Mouse (Mus musculus): ENCODE measurements around the gene Acer2. TPM values are rescaled to one million over a fixed set of nuclear protein-coding genes. Genes with fewer than 3 reads are reported as not detected.

Gene Acer2
- polyA plus RNA-seq, 1 experiment = 20.8 TPM

DNA sequence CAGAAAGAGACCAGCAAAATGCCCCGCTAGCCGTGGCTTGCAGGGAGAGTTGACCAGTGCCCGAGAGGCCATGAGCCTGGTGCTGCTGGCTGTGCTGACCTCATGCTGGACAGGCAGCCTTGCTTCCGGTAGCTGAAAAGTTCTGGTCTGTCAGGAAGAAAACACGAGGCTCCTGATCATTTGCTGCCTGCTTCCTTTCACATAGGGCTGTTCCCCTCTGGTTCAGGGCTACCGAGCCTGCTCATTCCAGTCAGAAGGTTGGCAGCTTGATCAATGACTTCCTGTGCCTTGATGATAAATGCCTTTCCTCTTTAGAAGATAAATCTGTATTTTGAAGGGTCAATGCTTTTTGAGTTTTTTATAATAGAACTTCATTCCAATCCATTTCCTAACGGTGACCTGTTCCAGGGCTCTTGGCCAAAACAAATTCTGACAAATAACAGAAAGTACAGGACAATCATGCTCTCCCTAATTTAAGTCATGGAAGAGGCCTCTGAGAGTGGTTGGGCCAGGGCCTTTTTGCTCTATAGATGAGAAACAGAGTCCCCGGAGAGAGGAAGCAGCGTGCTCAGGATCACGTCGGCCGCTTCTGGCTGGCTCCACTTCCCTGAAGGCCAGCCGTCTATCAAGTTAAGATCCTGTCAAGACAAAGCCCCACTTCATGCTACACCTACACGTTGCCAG lies 24.7 kb downstream of the Acer2 start:
- Histone ChIP-seq H3K27ac (ENCODE audit: insufficient read depth, low read length) (no peak overlapping the region), H3K27me3 (ENCODE audit: control insufficient read depth, insufficient read depth, low read length, poor library complexity, severe bottlenecking) (no peaks in the 10 kb centered on the region), H3K36me3 (ENCODE audit: control insufficient read depth, insufficient read depth, low read length, poor library complexity, severe bottlenecking) (no peaks in the 10 kb centered on the region), H3K4me1 (ENCODE audit: control insufficient read depth, insufficient read depth, low read length) (peaks cover 1% of the 10 kb centered on the region), H3K9me3 (replicated peaks; ENCODE audit: control insufficient read depth, insufficient read depth, low read length, poor library complexity, severe bottlenecking) (no peaks in the 10 kb centered on the region), H3K4me3 (ENCODE audit: low read depth, low read length) (no peak overlapping the region), H3K9ac (ENCODE audit: low read depth, poor library complexity, severe bottlenecking) (no peak overlapping the region)
- TF ChIP-seq EP300 (IDR thresholded peaks at IDR 0.05; ENCODE audit: insufficient read depth, low read depth, low read length) = no peak
- TF ChIP-seq POLR2A (IDR thresholded peaks at IDR 0.05; ENCODE audit: insufficient read depth, low read length) = no peak
- no peak for TF ChIP-seq CTCF (IDR thresholded peaks at IDR 0.05; ENCODE audit: low read depth, low read length)

DNA sequence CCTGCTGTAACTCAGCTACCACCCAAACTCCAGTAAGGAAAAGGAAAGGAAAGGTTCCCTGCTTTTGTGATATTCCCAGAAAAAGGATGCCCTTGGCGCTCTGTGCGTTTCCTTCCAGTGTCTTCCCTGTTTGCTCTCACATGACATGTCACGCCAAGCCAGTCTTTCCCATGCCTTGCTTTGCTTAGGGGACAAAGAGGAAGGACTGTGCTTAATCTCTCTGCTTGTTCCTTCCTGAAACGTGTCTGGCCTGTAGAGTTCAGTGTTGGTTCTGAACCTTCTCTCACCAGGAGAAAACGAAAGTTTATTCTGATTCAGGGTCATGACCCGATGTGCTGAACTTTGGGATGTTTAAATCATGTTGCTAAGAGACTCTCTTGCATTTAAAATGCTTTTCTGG lies 28.2 kb downstream of the Acer2 start:
- H3K27me3 ChIP-seq (ENCODE audit: control insufficient read depth, insufficient read depth, low read length, poor library complexity, severe bottlenecking) = no peaks in the 10 kb centered on the region
- H3K9ac ChIP-seq (ENCODE audit: low read depth, poor library complexity, severe bottlenecking) = no peak overlapping the region
- peaks cover 1% of the 10 kb centered on the region for H3K4me1 ChIP-seq (ENCODE audit: control insufficient read depth, insufficient read depth, low read length)
- H3K4me3 ChIP-seq (ENCODE audit: low read depth, low read length) = no peak overlapping the region
- H3K27ac ChIP-seq (ENCODE audit: insufficient read depth, low read length) = no peak overlapping the region
- H3K9me3 ChIP-seq (replicated peaks; ENCODE audit: control insufficient read depth, insufficient read depth, low read length, poor library complexity, severe bottlenecking) = no peaks in the 10 kb centered on the region
- TF ChIP-seq EP300 (IDR thresholded peaks at IDR 0.05; ENCODE audit: insufficient read depth, low read depth, low read length) = no peak
- TF ChIP-seq POLR2A (IDR thresholded peaks at IDR 0.05; ENCODE audit: insufficient read depth, low read length) = no peak
- TF ChIP-seq CTCF (IDR thresholded peaks at IDR 0.05; ENCODE audit: low read depth, low read length) = no peak
- no peaks in the 10 kb centered on the region for H3K36me3 ChIP-seq (ENCODE audit: control insufficient read depth, insufficient read depth, low read length, poor library complexity, severe bottlenecking)

DNA sequence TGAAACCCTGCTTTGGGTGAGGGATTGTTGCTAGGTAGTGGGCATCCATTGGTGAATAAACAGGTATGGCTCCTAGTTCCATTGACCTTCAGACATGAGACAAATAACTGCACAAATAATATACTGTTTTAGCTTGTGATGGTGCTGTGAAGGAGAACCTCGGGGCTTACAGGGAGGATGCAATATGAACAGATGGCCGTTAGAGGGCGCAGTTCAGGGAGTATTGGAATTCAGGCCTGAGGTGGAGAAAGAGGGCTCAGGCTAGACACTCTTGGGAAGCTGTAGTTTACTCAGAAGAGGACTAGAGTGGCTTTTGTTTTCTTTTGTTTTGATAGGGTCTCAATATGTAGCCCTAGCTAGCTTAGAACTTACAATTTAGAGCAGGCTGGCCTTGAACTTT lies 30.8 kb downstream of the Acer2 start:
- TF ChIP-seq EP300 (IDR thresholded peaks at IDR 0.05; ENCODE audit: insufficient read depth, low read depth, low read length) (no peak), CTCF (IDR thresholded peaks at IDR 0.05; ENCODE audit: low read depth, low read length) (peak; percentile 64), POLR2A (IDR thresholded peaks at IDR 0.05; ENCODE audit: insufficient read depth, low read length) (no peak)
- Histone ChIP-seq H3K9ac (ENCODE audit: low read depth, poor library complexity, severe bottlenecking) (no peak overlapping the region), H3K4me3 (ENCODE audit: low read depth, low read length) (no peak overlapping the region), H3K36me3 (ENCODE audit: control insufficient read depth, insufficient read depth, low read length, poor library complexity, severe bottlenecking) (no peaks in the 10 kb centered on the region), H3K9me3 (replicated peaks; ENCODE audit: control insufficient read depth, insufficient read depth, low read length, poor library complexity, severe bottlenecking) (no peaks in the 10 kb centered on the region), H3K27me3 (ENCODE audit: control insufficient read depth, insufficient read depth, low read length, poor library complexity, severe bottlenecking) (no peaks in the 10 kb centered on the region), H3K27ac (ENCODE audit: insufficient read depth, low read length) (no peak overlapping the region), H3K4me1 (ENCODE audit: control insufficient read depth, insufficient read depth, low read length) (peaks cover 1% of the 10 kb centered on the region)

DNA sequence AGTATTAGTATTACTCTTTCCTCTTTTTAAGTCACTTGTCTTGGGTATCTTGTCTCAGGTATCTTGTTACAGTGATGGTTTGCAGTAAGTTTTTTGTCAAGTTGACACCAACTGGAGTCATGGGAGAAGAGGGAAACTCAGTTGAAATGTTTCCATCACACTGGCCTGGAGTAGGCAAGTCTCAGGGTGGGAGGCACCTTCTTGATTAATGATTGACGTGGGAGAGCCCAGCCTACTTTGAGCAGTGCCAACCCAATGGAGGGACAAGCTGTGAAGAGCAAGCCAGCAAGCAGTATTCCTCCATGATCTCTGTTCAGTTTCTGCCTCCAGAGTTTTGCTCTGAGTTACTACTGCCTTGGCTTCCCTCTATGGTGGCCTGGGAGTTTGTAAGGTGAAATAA lies 31.7 kb downstream of the Acer2 start:
- Histone ChIP-seq H3K27ac (ENCODE audit: insufficient read depth, low read length) (no peak overlapping the region), H3K9me3 (replicated peaks; ENCODE audit: control insufficient read depth, insufficient read depth, low read length, poor library complexity, severe bottlenecking) (no peaks in the 10 kb centered on the region), H3K27me3 (ENCODE audit: control insufficient read depth, insufficient read depth, low read length, poor library complexity, severe bottlenecking) (no peaks in the 10 kb centered on the region), H3K4me3 (ENCODE audit: low read depth, low read length) (no peak overlapping the region), H3K4me1 (ENCODE audit: control insufficient read depth, insufficient read depth, low read length) (peaks cover 4% of the 10 kb centered on the region), H3K9ac (ENCODE audit: low read depth, poor library complexity, severe bottlenecking) (no peak overlapping the region), H3K36me3 (ENCODE audit: control insufficient read depth, insufficient read depth, low read length, poor library complexity, severe bottlenecking) (no peaks in the 10 kb centered on the region)
- no peak for TF ChIP-seq CTCF (IDR thresholded peaks at IDR 0.05; ENCODE audit: low read depth, low read length)

DNA sequence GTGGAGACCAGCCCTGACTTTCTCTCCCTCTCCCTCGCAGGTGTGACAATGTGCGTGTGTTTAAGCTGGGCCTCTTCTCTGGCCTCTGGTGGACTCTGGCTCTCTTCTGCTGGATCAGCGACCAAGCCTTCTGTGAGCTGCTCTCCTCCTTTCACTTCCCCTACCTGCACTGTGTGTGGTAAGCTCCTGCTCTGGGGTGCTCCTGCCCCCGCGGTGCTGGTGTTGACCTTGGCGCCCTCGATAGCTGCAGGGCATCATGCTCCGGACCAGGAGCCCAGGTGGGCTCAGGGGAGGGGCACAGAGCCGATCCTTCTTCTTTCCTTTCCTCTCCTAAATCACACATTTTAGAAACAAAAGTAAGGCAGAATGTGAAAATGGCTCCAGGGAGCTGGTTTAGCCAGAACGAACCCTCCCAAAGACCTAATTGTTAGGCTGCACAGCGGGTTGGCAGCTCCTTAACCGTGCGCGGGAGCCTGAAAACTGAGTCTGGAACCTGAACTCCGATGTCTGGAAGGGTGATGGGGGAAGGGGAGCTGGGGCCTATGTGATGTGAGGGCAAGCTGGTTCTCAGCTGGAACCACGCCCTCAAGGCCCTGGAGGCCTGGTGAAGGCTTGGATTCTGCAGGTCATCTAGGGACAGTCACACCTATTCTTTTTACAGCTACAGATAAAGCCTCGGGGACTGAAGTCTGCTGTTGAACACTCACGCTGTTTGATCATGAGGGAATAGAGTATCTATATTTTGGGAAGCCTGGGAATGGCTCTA lies 37.6 kb downstream of the Acer2 start:
- no peaks in the 10 kb centered on the region for H3K9me3 ChIP-seq (replicated peaks; ENCODE audit: control insufficient read depth, insufficient read depth, low read length, poor library complexity, severe bottlenecking)
- TF ChIP-seq CTCF (IDR thresholded peaks at IDR 0.05; ENCODE audit: low read depth, low read length) (no peak), POLR2A (IDR thresholded peaks at IDR 0.05; ENCODE audit: insufficient read depth, low read length) (no peak), EP300 (IDR thresholded peaks at IDR 0.05; ENCODE audit: insufficient read depth, low read depth, low read length) (peak; percentile 27; the same call in 1 of the 2 replicates)
- H3K36me3 ChIP-seq (ENCODE audit: control insufficient read depth, insufficient read depth, low read length, poor library complexity, severe bottlenecking) = no peaks in the 10 kb centered on the region
- peak overlapping the region; percentile 78 for H3K27ac ChIP-seq (ENCODE audit: insufficient read depth, low read length)
- H3K27me3 ChIP-seq (ENCODE audit: control insufficient read depth, insufficient read depth, low read length, poor library complexity, severe bottlenecking) = no peaks in the 10 kb centered on the region
- H3K9ac ChIP-seq (ENCODE audit: low read depth, poor library complexity, severe bottlenecking) = peak overlapping the region; percentile 9; the same call in 1 of the 2 replicates
- H3K4me1 ChIP-seq (ENCODE audit: control insufficient read depth, insufficient read depth, low read length) = peaks cover 5% of the 10 kb centered on the region
- H3K4me3 ChIP-seq (ENCODE audit: low read depth, low read length) = peak overlapping the region; percentile 10

DNA sequence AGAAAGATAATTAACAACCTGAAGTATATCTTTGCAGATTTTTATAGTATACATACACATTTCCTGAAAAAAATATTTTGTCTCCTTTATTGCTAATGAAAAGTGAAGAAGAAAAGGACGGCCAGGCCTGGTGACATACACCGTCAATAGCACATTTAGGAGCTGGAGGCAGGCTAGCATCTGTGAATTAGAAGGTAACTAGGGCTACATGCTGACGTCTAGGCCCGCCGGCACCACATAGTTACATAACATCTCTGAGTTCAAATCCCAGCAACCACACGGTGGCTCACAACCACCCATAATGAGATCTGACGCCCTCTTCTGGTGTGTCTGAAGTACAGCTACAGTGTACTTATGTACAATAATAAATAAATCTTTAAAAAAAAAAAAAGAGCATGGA lies 38.6 kb downstream of the Acer2 start:
- Histone ChIP-seq H3K27ac (ENCODE audit: insufficient read depth, low read length) (peak overlapping the region; percentile 53), H3K9ac (ENCODE audit: low read depth, poor library complexity, severe bottlenecking) (no peak overlapping the region), H3K36me3 (ENCODE audit: control insufficient read depth, insufficient read depth, low read length, poor library complexity, severe bottlenecking) (no peaks in the 10 kb centered on the region), H3K4me3 (ENCODE audit: low read depth, low read length) (no peak overlapping the region), H3K9me3 (replicated peaks; ENCODE audit: control insufficient read depth, insufficient read depth, low read length, poor library complexity, severe bottlenecking) (no peaks in the 10 kb centered on the region), H3K4me1 (ENCODE audit: control insufficient read depth, insufficient read depth, low read length) (peaks cover 5% of the 10 kb centered on the region), H3K27me3 (ENCODE audit: control insufficient read depth, insufficient read depth, low read length, poor library complexity, severe bottlenecking) (no peaks in the 10 kb centered on the region)
- TF ChIP-seq CTCF (IDR thresholded peaks at IDR 0.05; ENCODE audit: low read depth, low read length) (no peak), POLR2A (IDR thresholded peaks at IDR 0.05; ENCODE audit: insufficient read depth, low read length) (no peak), EP300 (IDR thresholded peaks at IDR 0.05; ENCODE audit: insufficient read depth, low read depth, low read length) (no peak)
